Mouse (Mus musculus): ENCODE results near the gene Bnip2. TPM values are rescaled to one million over a fixed set of nuclear protein-coding genes. Genes with fewer than 3 reads are reported as not detected.
A peak's percentile ranks its signal among the peaks of the same experiment; 100 is the strongest.

Bnip2 gene
- 120 and 124 TPM in 2 replicates for polyA plus RNA-seq (2015; fragmentation: Nextera tagmentation; extraction: Ambion mirVana)

DNA sequence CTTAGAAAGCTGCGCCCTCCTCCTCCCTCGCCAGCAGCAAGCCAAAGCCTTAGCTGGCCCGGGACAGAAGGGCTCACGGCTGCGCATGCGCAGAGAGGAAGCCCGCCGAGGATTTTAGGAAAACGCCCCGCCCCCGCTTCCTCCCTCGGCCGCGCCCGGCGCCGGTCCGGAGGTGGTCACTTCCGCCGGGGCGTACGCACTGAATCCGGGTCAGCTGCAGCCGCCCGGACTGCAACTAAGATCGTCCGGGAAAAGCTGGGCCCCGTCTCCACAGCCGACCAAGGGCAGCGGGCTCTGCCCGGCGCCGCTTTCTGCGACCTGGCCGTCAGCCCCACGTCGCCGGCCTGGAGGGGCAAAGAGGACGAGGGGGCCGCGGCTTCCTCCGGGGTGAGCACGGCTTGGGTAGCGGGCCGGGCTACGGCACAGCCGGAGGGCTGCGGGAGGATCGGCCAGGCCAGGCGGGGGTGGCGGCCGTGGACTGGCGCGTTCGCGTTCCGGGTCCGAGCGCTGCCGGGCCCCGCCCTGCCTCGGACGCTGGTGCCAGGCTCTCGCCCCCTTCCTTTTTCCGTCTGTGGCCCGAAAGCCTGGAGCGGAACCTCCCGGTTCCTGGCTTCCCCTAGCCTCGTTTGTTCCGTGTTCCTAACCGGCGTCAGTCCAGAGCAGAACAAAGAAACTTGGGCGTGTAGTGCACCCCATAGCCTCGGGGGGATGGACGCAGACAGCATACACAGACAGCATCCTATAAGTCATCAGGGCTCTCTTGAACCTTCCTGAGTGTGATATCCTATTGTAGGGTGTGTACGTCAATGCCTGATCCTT, at the start of gene Bnip2:
TSS of gene Bnip2 (plus strand) at position 164 of the 819 bp plus-strand sequence.
- under 1% methylated on average over 60 of the region's 76 CpGs for WGBS
- no peaks in the 10 kb centered on the region for H3K9me3 ChIP-seq (ENCODE audit: control insufficient read depth, low read length)
- peak within 1 kb of the TSS; percentile 77 for H3K4me2 ChIP-seq (ENCODE audit: low read depth, low read length)
- H3K4me1 ChIP-seq (replicated peaks; ENCODE audit: control insufficient read depth, insufficient read depth, low read length), result peaks cover 28% of the 10 kb centered on the region
- peak within 1 kb of the TSS; percentile 98 for H3K27ac ChIP-seq (ENCODE audit: low read length)
- ATAC-seq (ENCODE audit: low read depth), result peak; percentile 97
- H3K36me3 ChIP-seq (ENCODE audit: control insufficient read depth, insufficient read depth, low read length), result no peaks in the 10 kb centered on the region
- H3K9ac ChIP-seq (ENCODE audit: low read length), result peak within 1 kb of the TSS; percentile 99
- H3K4me3 ChIP-seq (ENCODE audit: low read length), result peak within 1 kb of the TSS; percentile 99
- no peaks in the 10 kb centered on the region for H3K27me3 ChIP-seq (ENCODE audit: control insufficient read depth, insufficient read depth, low read depth, low read length)

- no peak overlapping the region for H3K27ac ChIP-seq (ENCODE audit: low read length)
- no peak for ATAC-seq (ENCODE audit: low read depth)
- H3K4me2 ChIP-seq (ENCODE audit: low read depth, low read length), result no peak overlapping the region
- no peaks in the 10 kb centered on the region for H3K27me3 ChIP-seq (ENCODE audit: control insufficient read depth, insufficient read depth, low read depth, low read length)
- H3K36me3 ChIP-seq (ENCODE audit: control insufficient read depth, insufficient read depth, low read length), result no peaks in the 10 kb centered on the region
- no peaks in the 10 kb centered on the region for H3K9me3 ChIP-seq (ENCODE audit: control insufficient read depth, low read length)
- H3K9ac ChIP-seq (ENCODE audit: low read length), result no peak overlapping the region
- no peak overlapping the region for H3K4me3 ChIP-seq (ENCODE audit: low read length)
- 82% methylated on average over 7 of the region's 7 CpGs for WGBS
- H3K4me1 ChIP-seq (replicated peaks; ENCODE audit: control insufficient read depth, insufficient read depth, low read length), result no peaks in the 10 kb centered on the region
Observed at GRCm38 (mm10) chr9:69940839-69941490, 48.3 kb upstream of the Bnip2 start.

- Histone ChIP-seq H3K27me3 (ENCODE audit: control insufficient read depth, insufficient read depth, low read depth, low read length) (no peaks in the 10 kb centered on the region), H3K27ac (ENCODE audit: low read length) (no peak overlapping the region), H3K9me3 (ENCODE audit: control insufficient read depth, low read length) (no peaks in the 10 kb centered on the region), H3K9ac (ENCODE audit: low read length) (no peak overlapping the region), H3K4me3 (ENCODE audit: low read length) (no peak overlapping the region), H3K4me2 (ENCODE audit: low read depth, low read length) (no peak overlapping the region), H3K4me1 (replicated peaks; ENCODE audit: control insufficient read depth, insufficient read depth, low read length) (no peaks in the 10 kb centered on the region), H3K36me3 (ENCODE audit: control insufficient read depth, insufficient read depth, low read length) (no peaks in the 10 kb centered on the region)
- WGBS, result 80% methylated on average over 6 of the region's 6 CpGs
- ATAC-seq (ENCODE audit: low read depth), result no peak
Observed at GRCm38 (mm10) chr9:69941556-69941955, 47.7 kb upstream of the Bnip2 start.

DNA sequence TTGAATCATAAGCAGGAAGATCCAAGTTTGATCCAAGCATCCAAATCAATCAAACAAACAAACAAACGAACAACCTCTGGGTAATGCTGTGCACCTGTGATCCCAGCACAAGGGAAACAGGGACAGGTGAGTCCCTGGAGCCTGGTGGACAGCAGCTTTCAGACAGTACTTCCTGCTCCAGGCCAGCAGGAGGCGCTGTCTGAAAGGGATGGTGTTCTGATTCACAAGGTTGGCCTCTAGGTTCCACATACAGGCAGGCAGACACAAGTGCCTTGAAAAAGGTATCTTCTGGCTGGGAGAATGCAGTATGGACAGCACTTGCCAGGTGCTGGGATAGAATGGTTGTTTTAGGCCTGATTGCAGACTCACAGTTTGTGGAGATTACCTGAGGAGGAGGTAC, 40.3 kb upstream of the Bnip2 start:
- Histone ChIP-seq H3K4me3 (ENCODE audit: low read length) (no peak overlapping the region), H3K9me3 (ENCODE audit: control insufficient read depth, low read length) (no peaks in the 10 kb centered on the region), H3K27me3 (ENCODE audit: control insufficient read depth, insufficient read depth, low read depth, low read length) (no peaks in the 10 kb centered on the region), H3K4me2 (ENCODE audit: low read depth, low read length) (no peak overlapping the region), H3K36me3 (ENCODE audit: control insufficient read depth, insufficient read depth, low read length) (no peaks in the 10 kb centered on the region), H3K9ac (ENCODE audit: low read length) (no peak overlapping the region), H3K27ac (ENCODE audit: low read length) (no peak overlapping the region), H3K4me1 (replicated peaks; ENCODE audit: control insufficient read depth, insufficient read depth, low read length) (no peaks in the 10 kb centered on the region)
- WGBS, result 2% methylated on average over 2 of the region's 2 CpGs
- no peak for ATAC-seq (ENCODE audit: low read depth)

DNA sequence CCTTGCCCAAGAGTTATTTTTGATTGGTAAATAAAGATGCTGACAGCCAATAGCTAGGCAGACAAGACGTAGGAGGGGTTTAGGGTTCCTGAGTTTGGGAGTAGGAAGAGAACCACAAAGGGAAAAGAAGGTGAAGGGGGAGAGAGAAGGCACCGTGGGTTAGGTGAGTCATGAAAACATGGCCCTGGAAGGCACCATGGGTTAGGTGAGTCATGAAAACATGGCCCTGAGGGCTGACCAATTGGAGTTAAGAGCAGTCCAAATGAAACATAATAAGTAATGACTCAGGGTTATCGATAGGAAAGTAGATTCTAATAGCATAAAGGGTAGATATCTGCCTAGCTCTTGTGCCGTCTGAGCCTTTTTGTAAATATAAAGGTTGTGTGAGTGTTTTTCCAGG, 39.6 kb upstream of the Bnip2 start:
- no peaks in the 10 kb centered on the region for H3K27me3 ChIP-seq (ENCODE audit: control insufficient read depth, insufficient read depth, low read depth, low read length)
- H3K9me3 ChIP-seq (ENCODE audit: control insufficient read depth, low read length), result no peaks in the 10 kb centered on the region
- no peaks in the 10 kb centered on the region for H3K36me3 ChIP-seq (ENCODE audit: control insufficient read depth, insufficient read depth, low read length)
- no peak overlapping the region for H3K4me2 ChIP-seq (ENCODE audit: low read depth, low read length)
- no peak overlapping the region for H3K4me3 ChIP-seq (ENCODE audit: low read length)
- ATAC-seq (ENCODE audit: low read depth), result no peak
- H3K27ac ChIP-seq (ENCODE audit: low read length), result no peak overlapping the region
- WGBS, result 74% methylated on average over 4 of the region's 4 CpGs
- H3K4me1 ChIP-seq (replicated peaks; ENCODE audit: control insufficient read depth, insufficient read depth, low read length), result no peaks in the 10 kb centered on the region
- H3K9ac ChIP-seq (ENCODE audit: low read length), result no peak overlapping the region

GRCm38 (mm10) chr9:69961007-69961406, 28.3 kb upstream of the Bnip2 start:
- no peaks in the 10 kb centered on the region for H3K4me1 ChIP-seq (replicated peaks; ENCODE audit: control insufficient read depth, insufficient read depth, low read length)
- H3K27ac ChIP-seq (ENCODE audit: low read length), result no peak overlapping the region
- H3K4me2 ChIP-seq (ENCODE audit: low read depth, low read length), result no peak overlapping the region
- H3K27me3 ChIP-seq (ENCODE audit: control insufficient read depth, insufficient read depth, low read depth, low read length), result no peaks in the 10 kb centered on the region
- WGBS, result 62% methylated on average over 6 of the region's 6 CpGs
- H3K9me3 ChIP-seq (ENCODE audit: control insufficient read depth, low read length), result no peaks in the 10 kb centered on the region
- ATAC-seq (ENCODE audit: low read depth), result no peak
- no peak overlapping the region for H3K4me3 ChIP-seq (ENCODE audit: low read length)
- H3K36me3 ChIP-seq (ENCODE audit: control insufficient read depth, insufficient read depth, low read length), result no peaks in the 10 kb centered on the region
- H3K9ac ChIP-seq (ENCODE audit: low read length), result no peak overlapping the region

DNA sequence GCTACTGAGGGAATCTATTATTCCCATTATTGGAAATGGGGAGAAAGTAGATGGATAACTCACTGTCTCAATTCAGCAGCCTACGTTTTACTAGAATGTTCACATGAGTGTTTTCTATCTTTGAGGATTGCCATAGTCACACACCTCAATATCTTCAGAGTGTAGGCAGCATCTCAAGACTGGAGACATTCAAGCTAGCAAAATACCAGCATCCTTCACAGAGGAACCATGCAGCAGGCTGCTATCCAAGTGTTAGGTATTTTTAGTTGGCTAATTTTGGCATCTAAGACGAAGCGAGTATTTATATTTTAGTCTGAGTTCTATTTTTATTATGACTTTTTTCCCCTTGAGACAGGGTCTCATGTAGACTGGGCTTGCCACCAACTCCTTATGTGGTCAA, 24.9 kb upstream of the Bnip2 start:
- no peaks in the 10 kb centered on the region for H3K36me3 ChIP-seq (ENCODE audit: control insufficient read depth, insufficient read depth, low read length)
- H3K4me2 ChIP-seq (ENCODE audit: low read depth, low read length), result no peak overlapping the region
- no peaks in the 10 kb centered on the region for H3K27me3 ChIP-seq (ENCODE audit: control insufficient read depth, insufficient read depth, low read depth, low read length)
- WGBS, result 65% methylated on average over 3 of the region's 3 CpGs
- no peaks in the 10 kb centered on the region for H3K9me3 ChIP-seq (ENCODE audit: control insufficient read depth, low read length)
- ATAC-seq (ENCODE audit: low read depth), result no peak
- no peak overlapping the region for H3K9ac ChIP-seq (ENCODE audit: low read length)
- no peaks in the 10 kb centered on the region for H3K4me1 ChIP-seq (replicated peaks; ENCODE audit: control insufficient read depth, insufficient read depth, low read length)
- no peak overlapping the region for H3K4me3 ChIP-seq (ENCODE audit: low read length)
- H3K27ac ChIP-seq (ENCODE audit: low read length), result no peak overlapping the region

- peaks cover 6% of the 10 kb centered on the region for H3K4me1 ChIP-seq (replicated peaks; ENCODE audit: control insufficient read depth, insufficient read depth, low read length)
- WGBS, result 72% methylated on average over 1 of the region's 1 CpGs
Observed at GRCm38 (mm10) chr9:69985526-69985925, 3.7 kb upstream of the Bnip2 start.

DNA sequence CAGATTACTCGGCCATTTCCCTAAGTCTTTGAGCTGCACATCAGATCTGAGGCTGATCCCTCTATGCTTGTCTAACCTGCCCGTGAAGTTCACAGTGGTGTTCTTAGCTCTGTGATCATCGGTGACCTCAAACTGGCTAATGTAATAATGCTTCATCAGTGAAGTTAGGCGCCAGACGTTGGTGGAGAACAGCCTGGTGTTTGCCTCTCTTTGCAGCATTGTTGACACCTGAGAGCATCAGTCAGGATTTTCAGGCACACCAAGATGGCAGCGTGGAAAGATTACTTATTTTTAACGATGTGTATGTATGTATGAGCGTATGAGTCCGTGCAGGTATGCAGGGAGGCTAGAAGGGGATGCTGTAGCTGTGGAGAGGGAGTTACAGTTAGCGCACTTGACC, 3.2 kb upstream of the Bnip2 start:
- Histone ChIP-seq H3K36me3 (ENCODE audit: control insufficient read depth, insufficient read depth, low read length) (no peaks in the 10 kb centered on the region), H3K4me3 (ENCODE audit: low read length) (no peak overlapping the region), H3K9me3 (ENCODE audit: control insufficient read depth, low read length) (no peaks in the 10 kb centered on the region), H3K9ac (ENCODE audit: low read length) (no peak overlapping the region), H3K27ac (ENCODE audit: low read length) (no peak overlapping the region), H3K27me3 (ENCODE audit: control insufficient read depth, insufficient read depth, low read depth, low read length) (no peaks in the 10 kb centered on the region), H3K4me1 (replicated peaks; ENCODE audit: control insufficient read depth, insufficient read depth, low read length) (peaks cover 10% of the 10 kb centered on the region), H3K4me2 (ENCODE audit: low read depth, low read length) (no peak overlapping the region)
- no peak for ATAC-seq (ENCODE audit: low read depth)
- WGBS, result 72% methylated on average over 10 of the region's 10 CpGs

More at GRCm38 (mm10) chr9:69985526-69985925, 3.7 kb upstream of the Bnip2 start:
- no peak for ATAC-seq (ENCODE audit: low read depth)
- no peaks in the 10 kb centered on the region for H3K36me3 ChIP-seq (ENCODE audit: control insufficient read depth, insufficient read depth, low read length)
- no peak overlapping the region for H3K9ac ChIP-seq (ENCODE audit: low read length)
- H3K27me3 ChIP-seq (ENCODE audit: control insufficient read depth, insufficient read depth, low read depth, low read length), result no peaks in the 10 kb centered on the region
- H3K9me3 ChIP-seq (ENCODE audit: control insufficient read depth, low read length), result no peaks in the 10 kb centered on the region
- H3K4me2 ChIP-seq (ENCODE audit: low read depth, low read length), result no peak overlapping the region
- H3K27ac ChIP-seq (ENCODE audit: low read length), result no peak overlapping the region
- no peak overlapping the region for H3K4me3 ChIP-seq (ENCODE audit: low read length)

Data from lung, embryonic 16.5 days (tissue).